Mouse (Mus musculus) large intestine, adult 2 months (tissue): ENCODE results near the gene Vps37b. TPM values are rescaled to one million over a fixed set of nuclear protein-coding genes. Genes with fewer than 3 reads are reported as not detected.
A peak's percentile ranks its signal among the peaks of the same experiment; 100 is the strongest.
"Not testable (repeated sequence)": the region's sequence is repeated elsewhere in the genome, so short reads cannot be mapped to it uniquely, and the experiment has no call there.

Source experiments
- DNase-seq: peaks from one replicate; pipeline ENCODE4 v3.0.0-alpha.2; 2012; ENCODE audit warnings: low read depth, low spot score
- WGBS: fragments of 180-500 bp; shearing (Covaris S2); methylation state at CpG from one replicate; pipeline ENCODE4 v1.1.7; 2018; 5-methylcytosine and 5-hydroxymethylcytosine counted together
- polyA plus RNA-seq: library from polyadenylated mRNA; depleted of rRNA; stranded (reverse); fragments of >200 nt; gene quantifications from 2 replicates; pipeline ENCODE4 v1.2.3, GENCODE M21; 2012; rRNA removed

Vps37b gene
- 30.6 and 34.3 TPM in 2 replicates for polyA plus RNA-seq

DNA sequence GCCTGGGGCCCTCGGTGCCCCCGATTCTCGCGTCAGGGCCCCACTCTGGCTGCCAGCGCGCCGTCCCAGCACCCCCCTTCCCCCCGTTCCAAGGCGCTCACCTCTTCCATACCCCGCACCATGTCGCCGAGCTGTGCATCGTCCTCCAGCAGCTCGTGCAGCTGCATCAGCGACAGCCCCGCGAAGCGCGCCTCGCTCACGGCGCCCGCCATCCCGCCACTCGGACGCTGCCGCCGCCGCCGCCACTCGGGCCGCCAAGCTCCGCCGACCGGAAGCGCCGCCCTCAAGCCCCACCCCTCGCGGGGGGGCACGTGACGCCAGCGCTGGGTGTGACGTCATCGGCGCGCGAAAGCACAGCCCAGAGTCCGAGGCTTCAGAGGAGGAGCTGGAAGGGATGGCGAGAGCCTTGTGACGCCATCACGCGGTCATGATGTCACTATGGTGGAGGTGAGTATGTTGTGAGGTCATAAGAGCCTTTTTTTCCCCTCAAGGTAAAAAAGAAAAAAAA lies at the start of gene Vps37b:
TSS of gene Vps37b (minus strand) at position 270 of the 508 bp plus-strand sequence.
- WGBS, result under 1% methylated on average over 52 of the region's 52 CpGs

DNA sequence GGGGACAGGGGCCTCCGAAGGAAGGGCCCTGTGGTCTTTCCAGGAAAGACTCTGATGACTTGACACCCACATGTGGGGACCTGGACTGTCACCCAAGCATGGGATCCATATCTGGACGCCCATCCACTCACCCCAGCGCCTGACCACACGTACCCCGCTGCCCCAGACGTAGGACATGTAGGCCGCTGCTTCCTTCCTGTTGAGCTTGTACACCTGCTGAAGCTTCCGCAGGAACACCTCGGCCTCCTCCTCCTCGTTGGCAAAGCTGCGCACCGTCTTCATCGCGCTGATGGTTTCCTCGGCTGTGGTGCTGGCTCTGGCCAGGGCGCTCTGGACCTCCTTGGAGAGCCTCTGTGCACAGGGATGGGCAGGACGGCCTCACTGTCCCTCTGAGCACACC lies 47.8 kb upstream of the Vps37b start:
- no peak for DNase-seq
- 87% methylated on average over 17 of the region's 17 CpGs for WGBS

More for the DNA sequence above, at the start of gene Vps37b:
- DNase-seq, result no peak

DNA sequence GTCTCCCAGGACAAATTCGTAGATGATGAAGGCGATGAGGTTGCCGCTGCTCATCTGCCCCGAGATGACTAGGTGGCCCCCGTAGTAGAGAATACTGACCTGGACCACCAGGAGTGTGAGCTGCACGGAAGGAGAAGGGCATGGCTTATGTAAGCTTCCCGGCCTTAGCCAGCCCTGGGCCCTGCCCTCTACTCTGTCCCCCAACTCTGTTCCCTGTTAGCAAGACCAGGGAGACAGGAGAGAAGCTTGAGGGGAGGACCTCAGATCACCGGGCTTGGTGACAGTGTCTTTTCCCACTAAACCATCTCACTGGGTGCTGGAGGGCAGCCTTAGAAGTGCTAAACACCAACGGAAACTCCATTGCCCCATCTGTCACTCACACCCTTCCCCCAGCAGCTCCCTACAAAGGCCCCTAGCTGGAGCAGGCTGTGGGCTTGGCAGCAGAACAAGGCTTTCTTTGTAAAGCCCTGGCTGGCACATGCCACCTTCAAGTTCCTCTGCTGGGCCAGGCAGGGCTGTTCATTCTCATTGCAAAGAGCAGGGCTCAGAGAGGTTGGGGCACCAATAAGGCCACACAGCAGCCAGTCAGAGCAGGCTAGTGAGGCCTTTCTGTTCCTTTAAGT lies 46.8 kb upstream of the Vps37b start:
- 52% methylated on average over 9 of the region's 9 CpGs for WGBS
- DNase-seq, result no peak

DNA sequence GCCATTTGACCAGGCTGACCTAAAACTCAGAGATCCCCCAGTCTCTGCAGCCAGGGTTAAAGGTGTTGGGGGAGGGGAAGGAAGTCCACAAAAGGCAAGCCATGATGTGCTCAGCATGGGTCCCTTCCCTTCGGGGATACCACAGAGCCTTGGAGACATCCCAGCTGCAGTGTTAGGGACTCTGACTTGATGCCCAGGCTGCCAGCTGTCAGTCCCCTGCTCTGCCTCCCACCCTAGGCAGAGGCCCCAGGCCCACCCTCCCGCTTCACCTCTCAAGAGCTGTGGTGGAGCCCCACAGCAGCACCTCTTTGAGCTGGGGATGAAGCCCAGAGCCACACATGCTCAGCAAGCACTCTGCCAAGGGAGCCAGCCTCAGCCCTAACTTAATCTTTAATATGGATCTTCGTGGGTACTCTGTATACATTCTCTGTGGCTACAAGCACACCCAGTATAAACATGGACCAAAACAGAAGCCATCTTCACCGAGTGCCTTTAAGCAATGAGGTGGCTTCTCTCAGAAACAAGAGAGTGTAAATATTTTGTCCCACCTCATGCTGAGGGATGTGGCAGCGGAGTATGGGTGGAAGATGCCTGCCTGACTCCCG lies 45.9 kb upstream of the Vps37b start:
- DNase-seq, result no peak
- 67% methylated on average over 6 of the region's 6 CpGs for WGBS

DNA sequence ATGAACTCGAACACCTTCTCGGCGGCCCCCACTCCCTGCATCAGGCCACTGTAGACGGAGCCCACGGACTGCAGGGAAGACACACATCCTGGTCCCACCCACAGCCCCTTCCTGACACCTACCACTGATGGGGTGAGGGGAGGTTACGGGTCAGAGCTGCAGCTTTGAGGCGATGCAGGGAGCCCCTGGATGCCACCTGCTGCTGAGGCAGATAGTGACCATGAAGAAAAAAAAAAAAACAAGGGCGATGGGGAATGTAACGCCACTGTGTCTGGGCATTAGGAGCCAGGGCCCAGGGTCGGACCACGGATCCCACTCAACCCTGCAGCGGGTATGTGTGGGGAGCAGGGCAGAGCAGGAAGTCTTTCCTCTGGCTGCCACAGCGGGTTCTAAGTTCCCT lies 45.2 kb upstream of the Vps37b start:
- DNase-seq, result no peak
- 84% methylated on average over 13 of the region's 13 CpGs for WGBS

DNA sequence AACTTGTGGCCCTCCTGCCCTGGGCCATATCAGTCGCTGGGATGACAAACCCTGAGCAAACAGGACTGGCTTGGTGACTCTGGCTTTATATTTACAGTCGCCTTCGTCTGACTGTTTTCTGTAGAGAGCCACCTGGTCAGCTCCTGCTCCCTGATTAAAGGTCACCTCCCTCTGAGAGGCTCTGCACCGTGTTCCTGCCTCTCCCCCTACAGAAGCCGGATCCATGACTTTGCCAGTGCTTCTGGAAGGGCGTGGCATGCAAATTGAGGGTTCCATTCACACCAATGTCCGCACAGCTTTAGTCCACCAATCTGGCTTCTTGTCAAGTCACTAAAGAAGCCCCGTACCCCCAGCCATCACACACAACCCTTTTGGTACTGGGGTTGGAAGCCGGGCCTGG lies 44.5 kb upstream of the Vps37b start:
- DNase-seq, result peak; percentile 64
- 30% methylated on average over 9 of the region's 9 CpGs for WGBS

DNA sequence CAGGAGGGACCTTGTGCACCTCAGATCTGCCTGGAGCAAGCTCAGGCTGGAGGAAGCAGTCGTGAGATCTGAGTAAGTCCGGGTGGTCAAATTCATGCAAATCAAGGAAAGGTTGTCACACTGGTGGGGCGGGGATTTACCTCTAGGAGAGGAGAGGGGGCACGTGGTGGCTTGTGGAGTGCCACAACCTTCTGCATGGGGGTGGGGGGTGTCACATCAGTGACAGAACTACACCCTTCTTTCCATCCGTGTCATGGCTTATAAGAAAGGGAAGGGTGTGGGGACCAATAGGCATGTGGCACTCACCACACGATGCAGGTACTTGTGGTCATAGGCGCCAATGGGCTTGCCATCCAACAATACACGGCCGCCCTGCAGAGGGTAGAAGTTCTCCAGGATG lies 43.6 kb upstream of the Vps37b start:
- WGBS, result 71% methylated on average over 9 of the region's 9 CpGs
- no peak for DNase-seq

DNA sequence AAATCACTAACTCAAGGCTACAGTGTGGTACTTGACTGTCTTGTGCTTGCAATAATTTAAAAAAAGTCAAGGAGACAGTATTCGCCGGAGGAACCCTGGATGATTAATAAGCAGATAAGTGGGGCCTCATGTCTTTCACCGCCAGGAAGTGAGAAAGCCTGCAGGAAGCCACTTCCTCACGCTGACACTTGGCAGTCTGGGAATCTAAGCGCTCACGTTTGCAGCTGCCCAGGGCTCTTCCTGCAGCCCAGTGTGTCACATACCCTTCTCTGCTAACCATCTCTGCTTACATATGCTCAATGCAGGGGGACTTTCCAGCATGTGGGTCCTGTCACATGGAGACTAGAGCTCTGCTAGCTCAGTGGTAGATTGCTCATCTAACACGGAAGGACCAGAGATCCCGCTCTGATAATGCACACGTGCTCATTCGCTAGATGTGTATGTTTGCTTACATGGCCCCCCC lies 42.8 kb upstream of the Vps37b start:
- DNase-seq, result no peak
- 69% methylated on average over 10 of the region's 10 CpGs for WGBS

DNA sequence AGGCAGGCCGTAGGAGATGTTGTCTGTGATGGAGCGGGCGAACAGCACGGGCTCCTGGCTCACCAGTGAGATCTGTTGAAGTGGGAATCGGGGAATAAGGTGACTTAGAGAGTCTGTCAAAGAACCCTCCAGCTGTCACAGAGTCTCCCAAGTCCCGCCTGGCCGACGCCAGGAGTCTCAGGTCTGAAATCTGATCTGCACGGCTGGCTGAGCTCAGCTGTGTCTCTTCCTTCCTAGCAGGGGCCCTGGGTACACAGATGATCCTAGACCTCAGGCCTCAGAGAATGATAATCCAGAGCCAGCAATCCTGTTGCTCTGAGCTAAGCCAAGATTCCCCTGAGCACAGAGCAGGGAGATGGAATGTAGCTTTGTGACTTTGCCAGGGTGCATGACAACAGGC lies 41.6 kb upstream of the Vps37b start:
- WGBS, result 79% methylated on average over 9 of the region's 9 CpGs

DNA sequence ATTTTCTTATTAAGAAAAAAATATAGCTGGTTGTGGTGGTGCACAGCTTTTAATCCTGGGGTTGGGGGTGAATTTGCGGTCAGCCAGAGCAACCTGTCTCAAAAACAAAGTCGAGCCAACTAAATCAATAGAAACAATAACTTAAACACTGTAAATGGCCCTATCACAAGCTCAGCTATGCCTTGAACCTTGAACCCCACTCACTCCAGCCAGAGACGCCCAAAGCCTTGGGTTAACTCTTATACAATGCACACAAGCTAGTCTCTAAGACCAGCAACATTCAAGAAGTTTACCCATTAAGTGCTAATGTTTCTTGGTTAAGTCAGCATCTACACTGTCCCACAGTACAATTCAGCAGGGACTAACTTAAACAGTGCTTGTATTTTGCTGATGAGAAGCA lies 37.6 kb upstream of the Vps37b start:
- DNase-seq, result no peak
- WGBS, result 36% methylated on average over 3 of the region's 3 CpGs

More for the DNA sequence above, 41.6 kb upstream of the Vps37b start:
- no peak for DNase-seq

DNA sequence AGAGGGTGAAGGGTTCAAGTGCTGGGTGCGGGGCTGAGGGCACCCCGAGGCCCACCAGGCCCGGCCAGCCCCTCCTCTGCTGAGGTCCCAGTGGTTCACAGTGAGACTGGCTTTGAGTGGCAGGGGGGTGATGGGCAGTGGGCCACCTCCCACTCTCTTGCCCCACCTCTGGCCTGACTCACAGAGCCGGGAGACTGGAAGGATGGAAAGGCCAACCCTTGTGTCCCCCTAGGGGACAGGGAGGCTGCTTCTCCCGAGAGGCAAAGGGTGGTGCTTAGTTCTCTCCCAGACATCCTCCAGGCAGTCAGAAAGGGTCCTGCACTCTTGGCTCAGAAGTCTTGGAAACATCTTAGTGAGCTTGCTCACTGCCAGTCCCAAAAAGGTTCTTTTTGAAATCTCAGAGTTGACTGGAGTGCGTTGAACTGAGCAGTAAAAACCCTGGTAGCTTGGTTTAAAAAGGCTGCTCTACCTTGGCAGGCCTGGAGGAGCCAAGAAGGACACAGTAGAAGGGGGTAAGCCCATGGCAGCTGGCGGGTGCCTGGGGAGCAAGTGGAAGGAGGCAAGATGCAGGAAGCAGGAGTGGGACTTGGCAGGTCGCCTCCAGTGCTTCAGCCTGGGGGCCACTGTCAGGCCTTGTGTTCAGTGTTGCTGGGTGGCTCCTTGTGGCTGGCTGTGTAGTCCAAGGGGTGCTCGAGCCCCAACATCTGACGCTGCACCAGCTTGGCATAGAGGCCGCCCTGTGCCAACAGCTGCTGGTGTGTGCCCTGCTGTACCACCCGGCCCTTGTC lies 30.2 kb upstream of the Vps37b start:
- WGBS, result 75% methylated on average over 12 of the region's 12 CpGs
- no peak for DNase-seq

DNA sequence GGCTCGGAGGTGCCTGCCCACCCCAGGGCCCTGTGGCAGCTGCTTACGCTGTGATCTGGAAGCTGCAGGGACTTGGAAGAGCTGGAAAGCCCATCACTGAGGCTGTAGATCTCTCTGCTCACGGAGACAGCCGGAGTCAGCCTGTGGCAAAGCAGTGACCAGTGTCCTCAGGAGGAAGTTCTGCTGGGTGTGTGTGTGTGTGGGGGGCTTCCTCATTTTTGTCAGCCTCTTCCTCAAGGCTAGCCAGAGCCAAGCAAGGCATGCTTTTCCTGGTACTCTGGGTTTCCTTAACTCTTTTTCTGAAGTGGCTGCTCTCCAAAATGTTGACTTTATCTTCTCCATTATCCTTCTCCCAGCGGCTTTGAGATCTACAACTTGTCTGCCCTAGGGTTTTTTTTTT lies 27.6 kb upstream of the Vps37b start:
- DNase-seq, result no peak
- 77% methylated on average over 5 of the region's 5 CpGs for WGBS

DNA sequence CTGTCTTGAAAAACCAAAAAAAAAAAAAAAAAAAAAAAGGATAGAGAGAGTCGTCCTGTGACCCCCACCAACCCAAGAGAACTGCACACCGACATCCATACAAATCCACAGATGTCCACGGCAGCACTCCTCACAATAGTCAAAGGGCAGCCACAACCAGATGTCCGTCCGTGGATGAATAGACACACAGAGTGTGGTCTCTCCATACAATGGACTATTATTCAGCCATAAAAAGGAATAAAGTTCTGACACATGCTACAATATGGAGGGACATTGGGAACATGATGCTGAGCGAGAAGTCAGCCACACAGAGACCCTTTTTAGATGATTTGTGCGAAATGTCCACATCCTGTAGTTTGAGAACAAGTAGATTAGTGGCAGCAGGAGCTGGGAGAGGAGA lies 26.7 kb upstream of the Vps37b start:
- WGBS, result 90% methylated on average over 7 of the region's 7 CpGs

DNA sequence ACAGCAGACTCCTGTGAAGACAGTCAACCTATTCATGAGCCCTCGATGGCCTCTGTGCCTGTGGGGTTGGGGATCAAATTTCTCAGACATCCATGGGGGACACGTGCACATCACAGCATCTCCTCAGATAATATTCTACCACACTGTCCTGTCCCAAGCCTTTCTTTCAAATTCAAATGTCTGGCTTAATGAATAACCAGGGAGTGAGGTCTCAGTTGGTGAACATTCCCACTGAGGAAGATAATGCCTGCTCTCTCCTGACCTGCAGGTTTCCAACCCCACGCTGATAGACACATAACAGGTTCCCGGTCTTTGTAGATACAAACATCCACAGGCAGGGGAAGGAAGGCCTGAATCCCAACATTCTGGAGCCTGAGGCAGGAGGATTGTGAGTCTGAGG lies 24.9 kb upstream of the Vps37b start:
- 55% methylated on average over 4 of the region's 4 CpGs for WGBS
- no peak for DNase-seq

More for the DNA sequence above, 26.7 kb upstream of the Vps37b start:
- DNase-seq, result no peak

DNA sequence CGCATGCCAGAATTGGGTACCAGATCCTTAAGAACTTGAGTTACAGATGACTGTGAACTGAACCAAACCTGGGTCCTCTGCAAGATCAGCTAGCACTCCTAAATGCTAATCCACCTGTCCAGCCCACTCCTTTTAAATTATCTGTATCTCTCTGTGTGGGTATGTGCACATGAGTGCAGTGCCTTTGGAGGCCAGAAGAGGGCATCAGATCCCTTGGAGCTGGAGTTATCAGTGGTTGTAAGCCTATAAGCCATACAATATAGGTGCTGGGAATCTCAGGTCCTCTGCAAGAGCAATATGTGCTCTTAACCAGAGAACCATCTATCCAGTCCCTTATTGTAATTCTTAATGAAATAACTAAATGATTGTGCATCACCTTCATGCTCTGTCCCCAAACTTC lies 24.1 kb upstream of the Vps37b start:
- WGBS, result 98% methylated on average over 1 of the region's 1 CpGs
- DNase-seq, result no peak

DNA sequence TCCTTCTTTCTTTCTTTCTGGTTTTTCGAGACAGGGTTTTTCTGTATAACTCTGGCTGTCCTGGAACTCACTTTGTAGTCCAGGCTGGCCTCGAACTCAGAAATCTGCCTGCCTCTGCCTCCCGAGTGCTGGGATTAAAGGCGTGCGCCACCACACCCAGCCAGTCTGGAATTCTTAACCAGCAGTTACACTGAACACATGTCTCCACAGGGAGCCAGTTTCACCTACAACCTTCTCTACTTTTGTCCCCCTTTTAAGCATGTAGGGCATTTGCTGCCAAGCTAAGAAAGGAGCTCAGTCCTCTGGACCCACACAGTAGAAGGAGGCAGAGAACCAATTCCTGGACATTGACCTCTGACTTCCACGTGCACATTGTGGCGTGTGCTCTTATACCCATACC lies 20.6 kb upstream of the Vps37b start:
- WGBS, result 81% methylated on average over 7 of the region's 7 CpGs
- not testable (repeated sequence) for DNase-seq

DNA sequence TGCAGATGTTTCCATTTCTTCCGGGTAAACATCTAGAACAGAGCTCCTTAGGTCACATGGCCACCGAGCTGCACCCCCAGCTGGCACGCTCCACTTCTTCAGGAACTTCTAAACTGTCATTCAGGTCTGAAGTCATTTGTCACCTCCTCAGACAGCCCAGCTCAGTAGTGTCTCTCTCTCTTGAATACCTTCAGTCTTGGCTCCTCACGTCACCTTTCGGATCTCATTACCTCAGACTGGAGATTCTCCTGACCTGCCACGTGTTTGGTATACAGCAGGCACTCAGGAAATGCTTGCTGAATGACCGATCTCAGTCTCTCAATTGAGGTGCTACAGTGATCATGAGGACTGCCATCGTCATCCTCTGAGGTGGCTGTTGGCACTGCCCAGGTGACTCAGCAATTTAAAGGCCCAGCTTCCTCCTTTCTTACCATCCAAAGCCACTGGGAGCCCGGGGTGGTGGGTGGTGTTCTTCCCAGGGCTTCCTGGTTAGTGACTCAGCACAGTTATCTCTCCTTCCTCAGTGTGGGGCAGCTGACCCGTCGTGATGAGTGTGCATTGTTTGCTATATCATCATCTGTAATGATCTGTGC lies 19.9 kb upstream of the Vps37b start:
- 27% methylated on average over 11 of the region's 11 CpGs for WGBS
- no peak for DNase-seq

DNA sequence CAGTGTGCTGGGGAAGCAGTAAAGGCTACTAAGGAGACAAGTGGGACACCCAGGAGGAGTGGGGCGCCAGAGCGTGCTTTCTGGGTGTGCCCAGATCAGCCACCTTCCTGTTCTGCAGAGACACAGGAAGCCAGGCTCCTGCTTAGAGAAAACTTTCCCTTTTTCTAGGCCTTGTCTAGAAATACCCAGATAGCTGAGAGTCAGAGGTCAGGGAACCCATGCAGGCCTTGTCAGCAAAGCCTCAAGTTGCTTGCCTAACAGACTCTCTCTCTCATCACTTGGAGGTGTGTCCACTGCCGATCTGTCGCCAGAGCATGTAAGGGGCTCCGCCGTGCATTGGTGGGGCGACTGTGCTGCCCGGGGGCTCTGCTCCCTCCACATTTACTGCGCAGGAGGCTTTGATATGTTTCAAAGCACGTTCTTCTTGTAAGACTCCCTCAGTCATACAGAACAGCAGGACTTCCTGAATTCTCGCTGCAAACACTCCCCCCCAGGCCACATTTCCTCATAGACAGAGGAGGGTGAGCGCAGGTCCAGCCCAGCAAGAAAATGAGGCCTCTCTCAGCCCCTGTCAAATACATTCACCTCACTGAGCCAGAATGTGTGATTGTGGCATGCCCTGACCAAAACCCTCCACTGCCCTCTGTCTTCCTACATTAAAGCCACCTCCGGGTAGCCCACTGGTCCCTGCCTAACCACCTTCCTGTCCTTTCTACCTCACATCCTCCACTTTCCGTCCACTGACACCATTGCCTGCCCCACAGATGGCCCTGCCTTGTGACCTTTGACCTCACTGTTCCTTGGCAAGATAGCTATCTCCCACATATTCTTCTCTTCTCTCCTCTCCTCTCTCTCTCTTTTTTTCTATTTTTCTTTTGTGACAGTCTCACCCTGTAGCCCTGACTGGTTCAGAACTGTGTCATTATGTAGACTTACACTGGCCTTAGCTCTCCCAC lies 18.3 kb upstream of the Vps37b start:
- DNase-seq, result no peak
- 49% methylated on average over 14 of the region's 14 CpGs for WGBS
